Mouse (Mus musculus) liver, postnatal 0 days (tissue): ENCODE measurements around the gene Ndufb10. TPM values are rescaled to one million over a fixed set of nuclear protein-coding genes. Genes with fewer than 3 reads are reported as not detected.
A peak's percentile ranks its signal among the peaks of the same experiment; 100 is the strongest.

Experiments
- ATAC-seq: fragments of 200-750 bp; cut with Nextera tagmentation; 2 replicates; pipeline ENCODE4 v1.8.0; 2017; ENCODE audit warnings: mild to moderate bottlenecking, moderate library complexity
- DNase-seq: peaks from one replicate; pipeline ENCODE4 v3.0.0-alpha.2; 2016
- H3K27ac ChIP-seq: fragments of 300-500 bp; sonication (generic); 2 replicates; pipeline ENCODE4 v1.5.1; 2014; ENCODE audit warnings: antibody characterized with exemption, moderate library complexity, mild to moderate bottlenecking, low read depth
- H3K27me3 ChIP-seq: fragments of 300-500 bp; sonication (generic); 2 replicates; pipeline ENCODE4 v1.6.1; 2014; ENCODE audit warnings: low read length, control low read depth, mixed read lengths; ENCODE audit not compliant: insufficient read depth
- H3K36me3 ChIP-seq: fragments of 300-500 bp; sonication (generic); replicated peaks from 2 replicates; pipeline ENCODE4 v1.6.1; 2014; ENCODE audit warnings: mild to moderate bottlenecking, control low read depth, low read length, moderate library complexity, mixed read lengths; ENCODE audit not compliant: insufficient read depth
- H3K4me1 ChIP-seq: fragments of 300-500 bp; sonication (generic); 2 replicates; pipeline ENCODE4 v1.6.1; 2014; ENCODE audit warnings: antibody characterized with exemption, mild to moderate bottlenecking, control low read depth; ENCODE audit not compliant: insufficient read depth
- H3K4me2 ChIP-seq: fragments of 300-500 bp; sonication (generic); 2 replicates; pipeline ENCODE4 v1.6.1; 2014; ENCODE audit warnings: low read depth, mild to moderate bottlenecking, low read length, moderate library complexity, mixed read lengths
- H3K4me3 ChIP-seq: fragments of 300-500 bp; sonication (generic); 2 replicates; pipeline ENCODE4 v1.5.1; 2014; ENCODE audit warnings: low read depth, low read length
- H3K9ac ChIP-seq: fragments of 300-500 bp; sonication (generic); replicated peaks from 2 replicates; pipeline ENCODE4 v1.6.1; 2014; ENCODE audit warnings: mild to moderate bottlenecking, moderate library complexity
- H3K9me3 ChIP-seq: fragments of 300-500 bp; sonication (generic); 2 replicates; pipeline ENCODE4 v1.6.1; 2016; ENCODE audit warnings: mild to moderate bottlenecking, control low read depth, low read length, mixed read lengths
- CTCF ChIP-seq: sonication (generic); IDR thresholded peaks from 2 replicates; pipeline ENCODE4 v1.5.1; 2016; ENCODE audit warnings: antibody characterized with exemption, low read depth
- EP300 ChIP-seq: IDR thresholded peaks from 2 replicates; pipeline ENCODE4 v1.6.1; 2016; ENCODE audit warnings: antibody characterized with exemption, low read depth, mild to moderate bottlenecking
- WGBS: fragments of 180-500 bp; shearing (Covaris S2); extraction: QIAGEN DNeasy Blood & Tissue Kit; methylation state at CpG from one replicate; pipeline ENCODE4 v1.1.7; 2014; ENCODE audit not compliant: insufficient replicate concordance; 5-methylcytosine and 5-hydroxymethylcytosine counted together
- polyA plus RNA-seq: library from polyadenylated mRNA; unstranded; fragments of >200 nt; fragmentation: Nextera tagmentation; extraction: Ambion mirVana; gene quantifications from 2 replicates; pipeline ENCODE4 v1.2.1, GENCODE M21; 2015

Ndufb10 gene
- polyA plus RNA-seq, 1 experiment from 2014 or later = 355 TPM

- Histone ChIP-seq H3K9me3 (no peaks in the 10 kb centered on the region), H3K4me3 (no peak overlapping the region), H3K27me3 (no peaks in the 10 kb centered on the region), H3K4me1 (peaks cover 34% of the 10 kb centered on the region), H3K36me3 (peaks cover 28% of the 10 kb centered on the region), H3K27ac (no peak overlapping the region), H3K9ac (no peak overlapping the region), H3K4me2 (no peak overlapping the region)
- 55% methylated on average over 7 of the region's 7 CpGs for WGBS
- DNase-seq (no peak), ATAC-seq (no peak)
- no peak for TF ChIP-seq CTCF
- no peak for TF ChIP-seq EP300
Measured at GRCm38 (mm10) chr17:24674277-24674676, 50.0 kb downstream of the Ndufb10 start.

DNA sequence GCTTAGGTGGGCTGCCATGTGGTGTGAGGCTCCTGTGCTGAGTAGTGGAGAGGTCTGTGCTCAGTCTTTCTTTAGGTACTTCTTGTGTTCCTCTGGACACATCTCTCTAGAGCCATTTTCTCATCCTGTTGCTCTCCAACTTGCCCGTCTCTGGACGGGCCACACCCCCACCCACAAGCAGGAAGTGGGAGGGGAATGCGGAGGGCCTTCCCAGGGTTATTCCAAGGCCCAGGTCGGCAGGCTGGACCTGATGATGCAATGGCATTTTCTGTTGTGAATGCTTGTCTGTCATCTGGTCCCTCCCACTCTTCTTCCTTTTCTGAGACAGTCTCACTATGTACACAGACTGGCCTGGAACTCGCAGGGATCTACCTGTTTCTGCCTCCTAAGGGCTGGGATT, 52.1 kb downstream of the Ndufb10 start:
- Histone ChIP-seq H3K9me3 (no peaks in the 10 kb centered on the region), H3K4me3 (no peak overlapping the region), H3K9ac (no peak overlapping the region; the same call in 1 of the 2 replicates), H3K27ac (peak overlapping the region; percentile 31; the same call in 1 of the 2 replicates), H3K36me3 (peaks cover 7% of the 10 kb centered on the region), H3K27me3 (no peaks in the 10 kb centered on the region), H3K4me2 (peak overlapping the region; percentile 98), H3K4me1 (peaks cover 40% of the 10 kb centered on the region)
- DNase-seq (peak; percentile 75), ATAC-seq (peak; percentile 40)
- TF ChIP-seq CTCF (no peak), EP300 (no peak)
- 10% methylated on average over 5 of the region's 5 CpGs for WGBS

Other genes starting within 250 kb of the Ndufb10 start
- gene Mlst8, start 245.4 kb downstream of the Ndufb10 start, polyA plus RNA-seq = 6.2 and 8.1 TPM in 2 replicates
- gene Caskin1, start 235.9 kb downstream of the Ndufb10 start, polyA plus RNA-seq = not detected in 2 replicates
- 14.1 and 17.2 TPM in 2 replicates for gene Traf7, start 196.5 kb downstream of the Ndufb10 start, polyA plus RNA-seq
- gene Rab26, start 190.3 kb downstream of the Ndufb10 start, polyA plus RNA-seq = 0.45 and 0.81 TPM in 2 replicates
- 2.7 and 2.8 TPM in 2 replicates for gene Pkd1, start 174.6 kb downstream of the Ndufb10 start, polyA plus RNA-seq
- gene Tsc2, start 91.8 kb downstream of the Ndufb10 start, polyA plus RNA-seq = 9.3 and 11.3 TPM in 2 replicates
- 3.6 and 4.3 TPM in 2 replicates for gene Nthl1, start 91.8 kb downstream of the Ndufb10 start, polyA plus RNA-seq
- gene Slc9a3r2, start 74.2 kb downstream of the Ndufb10 start, polyA plus RNA-seq = 12.5 and 13.3 TPM in 2 replicates
- not detected in 2 replicates for gene Npw, start 66.0 kb downstream of the Ndufb10 start, polyA plus RNA-seq
- gene Zfp598, start 54.8 kb downstream of the Ndufb10 start, polyA plus RNA-seq = 7.2 and 7.6 TPM in 2 replicates
- 0.11 TPM in 2 replicates for gene Syngr3, start 34.5 kb downstream of the Ndufb10 start, polyA plus RNA-seq
- gene Gfer, start 28.3 kb downstream of the Ndufb10 start, polyA plus RNA-seq = 46.5 and 50.7 TPM in 2 replicates
- 0.51 and 0.58 TPM in 2 replicates for gene Noxo1, start 28.2 kb downstream of the Ndufb10 start, polyA plus RNA-seq
- 18.1 and 21.5 TPM in 2 replicates for gene Tbl3, start 16.8 kb downstream of the Ndufb10 start, polyA plus RNA-seq
- not detected in 2 replicates for gene Rnf151, start 6.4 kb downstream of the Ndufb10 start, polyA plus RNA-seq
- gene Rps2, start 6.4 kb downstream of the Ndufb10 start, polyA plus RNA-seq = 819 and 856 TPM in 2 replicates
- gene Rpl3l, start 3.3 kb upstream of the Ndufb10 start, polyA plus RNA-seq = 0.14 and 1.4 TPM in 2 replicates
- 116 and 119 TPM in 2 replicates for gene Msrb1, start 12.2 kb upstream of the Ndufb10 start, polyA plus RNA-seq
- gene Hs3st6, start 28.5 kb upstream of the Ndufb10 start, polyA plus RNA-seq = 0.20 and 0.64 TPM in 2 replicates
- 0.97 and 1.2 TPM in 2 replicates for gene Meiob, start 79.8 kb upstream of the Ndufb10 start, polyA plus RNA-seq
- gene Hagh, start 115.7 kb upstream of the Ndufb10 start, polyA plus RNA-seq = 233 and 241 TPM in 2 replicates
- gene Fahd1, start 125.9 kb upstream of the Ndufb10 start, polyA plus RNA-seq = 84.9 and 90.0 TPM in 2 replicates
- 28.0 and 32.4 TPM in 2 replicates for gene Igfals, start 141.5 kb upstream of the Ndufb10 start, polyA plus RNA-seq
- 41.5 and 46.4 TPM in 2 replicates for gene Nubp2, start 161.9 kb upstream of the Ndufb10 start, polyA plus RNA-seq
- gene Spsb3, start 162.2 kb upstream of the Ndufb10 start, polyA plus RNA-seq = 43.5 and 45.5 TPM in 2 replicates
- 11.3 and 11.9 TPM in 2 replicates for gene Eme2, start 170.6 kb upstream of the Ndufb10 start, polyA plus RNA-seq
- gene Mrps34, start 170.6 kb upstream of the Ndufb10 start, polyA plus RNA-seq = 99.6 and 101 TPM in 2 replicates
- gene Nme3, start 172.0 kb upstream of the Ndufb10 start, polyA plus RNA-seq = 37.1 and 37.8 TPM in 2 replicates
- gene Mapk8ip3, start 212.5 kb upstream of the Ndufb10 start, polyA plus RNA-seq = 4.0 and 4.5 TPM in 2 replicates
- gene Jpt2, start 236.2 kb upstream of the Ndufb10 start, polyA plus RNA-seq = 22.4 and 25.1 TPM in 2 replicates